Mouse (Mus musculus) cerebellum, adult (tissue): ENCODE measurements around the gene Endou.

ENCODE experiments used
- ATAC-seq: cut with Nextera tagmentation; 2 replicates; pipeline ENCODE4 v1.9.2; 2017; ENCODE audit warnings: mild to moderate bottlenecking, moderate library complexity, mixed read lengths; ENCODE audit not compliant: insufficient number of reproducible peaks, low FRiP score, low TSS enrichment

The Endou gene

GRCm38 (mm10) chr15:97730365-97730764 is 774 bp downstream of the Endou start:
- ATAC-seq = no peak

GRCm38 (mm10) chr15:97728804-97729203 is 2.3 kb downstream of the Endou start:
- ATAC-seq = no peak

DNA sequence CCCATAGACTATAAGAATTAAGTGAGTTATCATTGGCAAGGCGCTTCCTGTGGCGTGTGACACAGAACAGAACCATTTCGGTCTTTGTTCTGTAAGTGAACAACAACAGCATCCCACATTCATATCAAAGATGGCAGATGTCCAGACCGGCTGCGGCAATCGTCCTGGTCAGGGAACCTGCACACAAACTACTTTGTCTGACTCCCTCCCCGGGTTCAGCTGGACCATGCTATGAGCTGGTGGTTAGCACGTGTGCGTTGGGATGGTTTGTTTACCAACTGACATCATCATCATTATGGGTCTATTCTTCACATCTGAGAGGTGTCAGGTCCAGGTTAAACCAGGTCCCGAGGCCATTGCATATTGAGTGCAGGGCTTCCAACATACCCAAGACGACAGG is 2.7 kb downstream of the Endou start:
- no peak for ATAC-seq

GRCm38 (mm10) chr15:97727520-97727919 is 3.6 kb downstream of the Endou start:
- ATAC-seq = no peak

GRCm38 (mm10) chr15:97727048-97727447 is 4.1 kb downstream of the Endou start:
- no peak for ATAC-seq

GRCm38 (mm10) chr15:97726310-97726709 is 4.8 kb downstream of the Endou start:
- ATAC-seq = no peak

GRCm38 (mm10) chr15:97725198-97725785 is 5.8 kb downstream of the Endou start:
- ATAC-seq = no peak

DNA sequence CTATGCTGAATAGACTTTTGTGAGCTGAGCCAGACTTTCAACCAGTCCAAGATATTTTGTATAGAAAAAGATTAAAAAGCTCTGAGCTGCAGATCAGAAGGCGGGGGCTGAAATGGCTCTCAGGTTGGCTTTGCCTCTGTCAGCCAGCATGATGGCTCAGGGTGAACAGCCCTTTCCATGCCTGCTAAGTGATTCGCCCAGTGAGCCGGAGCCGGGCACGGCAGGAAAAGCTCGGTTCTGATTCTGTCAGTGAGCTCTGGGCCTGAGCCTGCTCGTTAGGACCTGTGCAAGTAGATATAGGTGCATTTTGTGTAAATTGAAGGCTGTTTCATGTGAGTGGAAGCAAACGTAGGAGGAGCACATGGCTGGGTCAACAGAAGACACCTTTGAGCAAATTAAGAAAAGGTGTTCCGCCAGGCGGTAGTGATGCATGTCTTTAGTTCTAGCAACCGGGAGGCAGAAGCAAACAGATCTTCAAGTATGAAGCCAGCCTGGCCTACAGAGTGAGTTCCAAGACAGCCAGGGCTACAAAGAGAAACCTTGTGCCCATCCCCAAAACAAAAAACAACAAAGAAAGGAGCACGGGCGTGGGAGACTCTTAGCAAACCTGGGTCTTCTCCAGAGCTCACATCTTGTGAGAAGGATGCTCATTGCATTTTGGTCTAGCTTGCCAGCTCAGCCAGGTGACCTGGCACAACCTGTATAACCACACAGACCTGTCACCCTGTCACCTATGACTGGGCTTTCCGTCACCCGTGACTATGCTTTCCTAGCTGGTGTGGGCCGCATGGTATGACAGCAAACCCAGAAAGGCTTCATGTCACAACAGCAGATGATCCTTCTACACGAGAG is 6.6 kb downstream of the Endou start:
- no peak for ATAC-seq

DNA sequence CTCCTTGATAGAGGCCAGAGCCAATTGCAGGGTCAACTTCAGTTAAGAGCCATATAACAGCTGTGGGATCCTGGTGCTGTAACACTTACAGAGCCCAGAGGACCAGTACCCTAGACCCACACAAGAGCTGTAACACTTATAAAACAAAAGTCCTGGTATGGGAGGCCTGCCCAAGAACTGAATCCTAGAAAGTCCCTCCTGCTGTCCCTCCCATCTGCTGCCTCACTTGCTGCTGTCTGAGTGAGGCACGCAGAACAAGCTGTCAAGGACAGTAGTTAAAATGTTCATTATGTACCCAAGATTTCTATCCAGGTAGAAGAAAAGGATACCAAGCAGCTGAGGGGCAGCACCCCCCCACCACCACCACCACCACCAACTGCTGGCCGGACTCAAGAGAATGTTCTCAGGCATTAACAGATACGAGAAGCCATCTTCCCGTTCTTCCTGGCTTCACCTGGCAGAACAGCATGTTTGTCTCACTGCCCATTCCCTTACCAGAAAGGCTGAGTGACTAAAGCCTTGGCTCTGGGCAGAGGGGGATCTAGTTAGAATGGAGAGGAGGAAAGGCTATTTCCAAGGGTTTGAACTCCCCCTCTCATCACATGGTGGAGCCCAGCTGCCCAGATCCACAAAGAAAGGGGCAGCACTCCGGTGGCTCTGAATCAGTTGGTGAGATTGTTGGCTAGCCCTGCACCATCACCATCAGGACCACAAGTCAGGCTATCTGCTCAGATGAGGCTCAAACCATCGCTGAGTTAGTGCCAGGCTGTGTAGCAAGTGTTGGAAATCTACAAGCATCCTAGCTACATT is 7.4 kb downstream of the Endou start:
- ATAC-seq = peak; percentile 41; the same call in 1 of the 2 replicates

GRCm38 (mm10) chr15:97721008-97721701 is 10.0 kb downstream of the Endou start:
- ATAC-seq = no peak

DNA sequence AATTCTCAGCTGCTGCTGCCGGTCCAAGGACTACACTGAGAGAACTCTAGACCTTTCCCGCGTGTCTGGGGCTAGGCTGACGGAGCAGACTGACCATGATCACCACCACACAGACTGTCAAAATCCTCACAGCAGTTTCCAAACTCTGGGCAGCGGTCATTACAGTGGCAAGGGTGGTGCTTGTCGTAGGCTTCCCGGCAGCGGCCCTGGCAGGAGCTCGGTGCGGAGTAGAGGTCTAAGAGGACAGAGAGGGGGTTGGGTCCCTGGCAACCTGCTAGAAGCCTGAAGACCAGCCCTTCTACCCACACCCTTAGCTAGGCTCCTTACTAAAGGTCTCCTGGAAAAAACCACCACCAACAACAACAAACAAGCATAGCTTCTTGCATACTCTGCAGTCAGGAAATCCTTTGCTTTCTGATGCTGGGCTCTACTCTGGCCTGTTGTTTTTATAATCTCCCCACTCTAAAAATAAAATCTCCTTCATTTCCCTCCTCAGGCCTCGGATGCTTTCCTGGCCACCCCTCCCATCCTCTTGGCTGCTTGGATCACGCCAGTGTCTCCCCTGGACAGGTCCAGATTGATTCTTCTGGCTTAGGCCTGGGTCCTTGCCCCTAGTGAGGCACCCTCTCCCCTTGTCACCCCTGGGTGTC is 11.0 kb downstream of the Endou start:
- no peak for ATAC-seq

- ATAC-seq = no peak
Measured at GRCm38 (mm10) chr15:97719494-97719893, 11.6 kb downstream of the Endou start.

DNA sequence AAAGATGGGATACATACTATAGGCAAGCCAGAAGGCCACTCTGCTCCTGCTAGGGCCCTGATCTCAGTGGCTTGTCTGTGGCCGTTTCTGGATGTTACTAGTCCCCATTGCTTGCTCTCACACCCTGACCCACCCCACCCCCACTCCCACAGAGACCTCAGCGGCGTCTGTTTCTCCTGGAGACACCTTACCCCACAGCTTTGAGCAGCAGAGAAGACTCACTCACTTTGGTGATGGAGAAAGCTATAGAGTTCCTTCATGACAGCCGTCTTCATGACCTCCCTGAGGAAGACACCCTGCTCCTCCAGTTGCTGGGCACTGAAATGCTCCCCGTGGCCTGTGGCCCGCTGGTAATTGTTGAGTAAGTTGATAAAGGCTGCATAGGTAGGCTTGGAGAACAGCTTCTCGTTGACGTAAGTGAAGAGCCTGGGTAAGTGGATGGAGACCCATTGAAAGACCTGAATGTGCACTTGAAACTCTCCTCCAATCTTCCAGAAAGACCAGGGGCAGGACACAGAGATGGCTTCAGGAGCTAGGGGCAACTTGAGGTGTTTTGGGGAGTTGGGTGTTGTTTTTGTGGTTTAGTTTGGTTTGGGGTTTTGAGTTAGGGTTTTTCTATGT is 12.5 kb downstream of the Endou start:
- ATAC-seq = no peak

DNA sequence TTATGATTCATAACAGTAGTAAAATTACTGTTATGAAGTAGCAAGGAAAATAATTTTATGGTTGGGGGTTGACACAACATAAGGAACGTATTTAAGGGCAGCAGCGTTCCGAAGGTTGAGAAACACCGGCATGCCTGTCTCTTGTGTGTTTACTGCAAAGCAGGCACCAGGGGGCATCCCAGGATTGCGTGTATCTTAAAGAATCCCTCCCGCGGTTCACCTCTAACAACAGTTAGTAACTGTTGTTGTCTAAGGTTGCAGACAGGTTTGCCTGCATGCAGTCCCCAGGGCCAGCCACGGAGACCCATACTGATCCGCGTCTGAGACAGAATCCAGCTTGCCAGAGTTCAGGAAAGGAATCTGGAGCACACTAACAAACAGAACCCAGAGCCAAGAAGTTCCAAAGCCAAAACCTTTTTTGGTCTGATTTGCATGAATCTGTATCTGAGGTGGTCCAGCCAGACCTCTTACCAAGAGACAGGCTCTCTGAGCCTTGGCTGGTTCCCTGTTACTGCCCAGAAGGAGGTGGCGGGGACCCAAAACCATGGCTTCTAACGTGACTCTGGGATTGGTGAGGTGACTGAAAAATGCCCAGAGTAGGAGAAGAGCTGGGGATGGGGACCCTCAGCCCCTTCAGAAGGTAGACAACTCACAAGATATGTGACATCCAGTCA is 13.1 kb downstream of the Endou start:
- ATAC-seq = no peak

DNA sequence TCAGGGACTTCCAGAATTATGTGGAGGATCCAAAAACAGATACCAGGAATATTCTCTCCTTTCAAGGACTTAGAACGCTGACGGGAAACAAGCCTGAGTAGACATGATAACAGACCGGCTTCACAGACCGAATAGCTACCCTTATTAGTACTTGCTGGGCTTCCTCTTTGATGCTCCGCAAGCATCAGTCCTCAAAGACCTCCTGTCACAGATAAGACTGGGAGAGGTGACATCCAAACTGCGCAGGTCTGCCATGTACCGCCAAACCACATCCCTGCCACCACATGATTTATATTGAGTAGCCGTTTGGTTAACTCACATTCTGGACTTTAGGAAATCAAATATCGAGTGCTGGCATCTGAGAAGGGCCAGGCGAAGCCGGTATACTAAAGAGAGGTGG is 14.4 kb downstream of the Endou start:
- ATAC-seq = no peak

DNA sequence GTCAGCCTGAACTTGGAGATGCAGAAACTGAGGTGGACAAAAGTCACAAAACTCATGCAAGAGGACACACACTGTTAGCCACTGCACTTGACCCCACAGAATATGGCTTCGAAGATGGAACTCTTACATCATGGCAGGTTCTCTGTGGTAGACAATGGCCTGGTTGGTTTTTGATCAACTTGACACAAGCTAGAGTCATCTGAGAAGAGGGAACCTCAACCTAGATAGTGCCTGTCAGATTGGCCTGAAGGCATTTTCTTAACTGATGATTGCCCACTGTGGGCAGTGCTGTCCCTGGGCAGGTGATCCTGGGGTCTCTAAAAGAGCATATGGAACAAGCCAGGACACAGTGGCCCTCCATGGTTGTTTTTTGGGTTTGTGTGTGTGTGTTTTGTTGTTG is 15.4 kb downstream of the Endou start:
- no peak for ATAC-seq

GRCm38 (mm10) chr15:97715083-97715482 is 16.1 kb downstream of the Endou start:
- ATAC-seq = no peak

DNA sequence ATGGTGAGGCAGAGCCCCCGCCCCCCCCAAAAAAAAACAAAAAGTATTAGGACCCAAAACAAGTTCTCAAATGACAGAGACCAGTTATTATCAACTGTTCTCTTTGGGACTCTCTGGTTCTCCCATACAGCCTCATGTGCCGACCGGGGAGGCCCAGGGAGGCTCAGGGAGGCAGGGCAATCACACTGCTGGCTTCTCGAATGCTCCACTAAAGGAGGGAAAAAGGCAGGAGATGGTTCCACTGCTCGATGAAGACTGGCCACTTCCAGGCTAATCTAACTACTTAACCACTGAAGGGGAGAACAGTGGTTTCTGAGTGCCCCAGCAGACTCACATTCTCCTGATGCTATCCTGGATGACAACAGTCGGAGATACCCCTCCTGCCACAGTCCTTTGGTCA is 18.6 kb downstream of the Endou start:
- ATAC-seq = no peak

DNA sequence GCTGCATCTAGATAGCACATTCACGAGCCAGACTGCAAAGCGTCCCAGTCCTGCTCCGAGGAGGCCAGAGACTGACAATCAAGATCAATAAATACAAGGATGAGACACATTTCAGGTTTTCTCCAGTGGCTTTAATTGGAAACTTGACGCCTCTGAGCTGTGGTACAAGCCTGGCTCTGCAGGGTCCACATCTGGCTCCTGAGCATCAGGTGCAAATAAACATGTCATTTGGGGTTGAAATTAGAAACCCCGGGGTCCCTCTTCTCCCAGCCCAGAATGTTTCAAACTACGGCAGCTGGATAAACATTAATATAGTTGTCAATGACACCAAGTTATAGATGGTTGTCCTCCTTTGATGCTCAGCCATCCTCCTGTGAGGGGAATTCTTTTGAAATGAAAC is 20.2 kb downstream of the Endou start:
- ATAC-seq = no peak
